In the genomic region with DNA sequence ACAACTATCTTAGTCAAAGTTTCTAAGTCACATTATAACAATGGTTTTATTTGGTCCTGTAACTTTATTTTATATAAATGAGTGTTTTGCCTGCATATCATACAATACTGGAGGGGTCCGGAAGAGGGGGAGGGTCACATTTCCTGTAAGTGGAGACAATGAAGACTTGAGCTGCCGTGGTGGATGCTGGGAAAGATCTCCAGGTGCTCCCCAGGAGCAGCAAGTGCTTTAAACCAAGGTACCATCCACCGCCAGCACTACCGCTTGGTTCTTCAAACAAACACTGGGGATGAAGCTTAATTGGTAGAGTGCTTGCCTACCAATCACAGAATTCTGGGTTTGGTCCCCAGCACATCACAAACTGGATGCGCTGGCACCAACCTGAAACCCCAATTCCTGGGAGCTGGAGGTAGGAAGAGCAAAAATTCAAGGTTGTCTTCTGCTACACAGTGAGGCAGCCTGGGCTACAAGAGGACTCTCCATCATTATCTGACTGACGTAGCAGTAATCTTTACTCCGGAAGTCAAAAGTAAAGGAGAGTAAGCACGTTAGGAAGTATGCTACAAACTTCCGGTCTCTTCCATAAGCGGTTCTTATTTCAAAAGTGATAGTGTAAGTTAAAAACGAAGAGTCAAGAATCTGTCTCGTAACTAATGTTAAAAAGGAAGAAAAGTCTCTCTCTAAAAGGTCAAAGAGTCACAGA, we compare ENCODE assay signal across 8 mouse cellular contexts. TPM values are rescaled to one million over a fixed set of nuclear protein-coding genes. Genes with fewer than 3 reads are reported as not detected.
DNase-seq lines count a peak whose midpoint lies in the region; ATAC-seq lines count a peak whose summit lies in the region.

No protein-coding gene starts in this region.

- peaks cover 33% of the 10 kb centered on the region for H3K4me1 ChIP-seq in hindbrain, embryonic 13.5 days (replicated peaks)
- peaks cover 16% of the 10 kb centered on the region for H3K4me1 ChIP-seq in hindbrain, embryonic 16.5 days (ENCODE audit: control insufficient read depth, insufficient read depth, low read depth, low read length)

- no peaks in the 10 kb centered on the region for H3K9me3 ChIP-seq in hindbrain, embryonic 13.5 days
- no peaks in the 10 kb centered on the region for H3K9me3 ChIP-seq in hindbrain, embryonic 16.5 days (ENCODE audit: control insufficient read depth, low read length)

- H3K4me3 ChIP-seq in hindbrain, embryonic 13.5 days: no peak overlapping the region
- H3K4me3 ChIP-seq in hindbrain, embryonic 16.5 days (ENCODE audit: low read length): no peak overlapping the region

- no peak overlapping the region for H3K9ac ChIP-seq in hindbrain, embryonic 13.5 days
- H3K9ac ChIP-seq in hindbrain, embryonic 16.5 days (ENCODE audit: low read depth, low read length): no peak overlapping the region

- no peak for ATAC-seq in hindbrain, embryonic 13.5 days (ENCODE audit: low FRiP score)
- no peak for ATAC-seq in hindbrain, embryonic 16.5 days
- ATAC-seq in activated CD4-positive, CD25-positive, alpha-beta regulatory T cell, adult 4 months: peak; percentile 45
- ATAC-seq in monocyte, adult 5-6 weeks (replicated peaks; ENCODE audit: insufficient number of reproducible peaks, low FRiP score, low TSS enrichment, poor library complexity, severe bottlenecking): 0 out of 2 replicates have a peak, but pooled peaks have one; percentile 1

- no peaks in the 10 kb centered on the region for H3K36me3 ChIP-seq in hindbrain, embryonic 13.5 days
- no peaks in the 10 kb centered on the region for H3K36me3 ChIP-seq in hindbrain, embryonic 16.5 days (ENCODE audit: control insufficient read depth, insufficient read depth, low read length)

- peak overlapping the region; percentile 95 for H3K4me2 ChIP-seq in hindbrain, embryonic 13.5 days
- H3K4me2 ChIP-seq in hindbrain, embryonic 16.5 days (ENCODE audit: low read length): no peak overlapping the region; the same call in 1 of the 2 replicates

- peaks cover 47% of the 10 kb centered on the region for H3K27me3 ChIP-seq in hindbrain, embryonic 13.5 days
- H3K27me3 ChIP-seq in hindbrain, embryonic 16.5 days (replicated peaks; ENCODE audit: control insufficient read depth, insufficient read depth, low read length): peaks cover 6% of the 10 kb centered on the region

- DNase-seq in CD4-positive, CD25-positive, alpha-beta regulatory T cell, adult 2 months (ENCODE audit: low read depth, low spot score): peak; percentile 72
- no peak for DNase-seq in left cerebral cortex, adult 8-10 months (ENCODE audit: low spot score in 2 of 2)
- DNase-seq in left cerebral cortex, adult 9 months (ENCODE audit: low spot score in 2 of 2): no peak
- DNase-seq in layer of hippocampus, postnatal 36 days: no peak

- H3K27ac ChIP-seq in hindbrain, embryonic 13.5 days: no peak overlapping the region
- no peak overlapping the region for H3K27ac ChIP-seq in hindbrain, embryonic 16.5 days (ENCODE audit: low read depth, low read length)

- 70% methylated on average over 12 of the region's 12 CpGs for WGBS in hindbrain, embryonic 13.5 days
- WGBS in hindbrain, embryonic 16.5 days: 64% methylated on average over 12 of the region's 12 CpGs

RNA-seq across cellular contexts. Expression of gene Ezr, which starts 4.8 kb away (rescaled TPM):
- polyA plus RNA-seq in hindbrain, embryonic 13.5 days (2015; fragmentation: Nextera tagmentation; extraction: Ambion mirVana): 53.9 and 94.4 TPM in 2 replicates
- 69.9 and 73.3 TPM in 2 replicates for polyA plus RNA-seq in hindbrain, embryonic 16.5 days (2015; fragmentation: Nextera tagmentation; extraction: Ambion mirVana)
- 100 to 1,000 TPM; 112 to 143 TPM for polyA plus RNA-seq in activated CD4-positive, CD25-positive, alpha-beta regulatory T cell, adult 4 months (2017; shearing (Covaris generic))
- total RNA-seq in monocyte, adult 5-6 weeks (2017): 389 to 480 TPM (median 421 TPM) in 3 replicates
- total RNA-seq in left cerebral cortex, adult 8-10 months (2022): 10 to 100 TPM; 37.9 to 48.8 (median 40.2) TPM
- 10 to 100 TPM; 41.7 to 50.5 TPM for total RNA-seq in layer of hippocampus, postnatal 36 days (2021)

Comparison
In these comparisons a context has a peak if more than half of its experiments do, and no peak if none do; other contexts are left out.
1. ATAC-seq: peak in activated CD4-positive, CD25-positive, alpha-beta regulatory T cell, adult 4 months (single experiment) and monocyte, adult 5-6 weeks (single experiment); none in hindbrain, embryonic 13.5 days (single experiment) and hindbrain, embryonic 16.5 days (single experiment).